Mouse (Mus musculus) CH12.LX (cell line): ENCODE data around the gene Grcc10. TPM values are rescaled to one million over a fixed set of nuclear protein-coding genes. Genes with fewer than 3 reads are reported as not detected.

Source experiments
- DNase-seq: peaks from one replicate; pipeline ENCODE4 v3.0.0-alpha.2; 2013; ENCODE audit errors: extremely low read depth
- H3K27ac ChIP-seq: 2 replicates; pipeline ENCODE4 v1.5.1; 2012; ENCODE audit warnings: low read depth, mild to moderate bottlenecking, control low read depth, moderate library complexity; ENCODE audit not compliant: insufficient read depth
- H3K27me3 ChIP-seq: replicated peaks from 2 replicates; pipeline ENCODE3; 2012; ENCODE audit warnings: inconsistent platforms
- H3K36me3 ChIP-seq, 2 experiments: replicated peaks in 1 of 2; 2 replicates each; pipeline versions ENCODE3 to v1.6.1; 2012; ENCODE audit warnings: inconsistent platforms in 1 of 2, low read length in 1 of 2, mild to moderate bottlenecking in 1 of 2, mixed read lengths in 1 of 2, moderate library complexity in 1 of 2; ENCODE audit not compliant: control insufficient read depth in 1 of 2, insufficient read depth in 1 of 2
- H3K4me1 ChIP-seq, 2 experiments: 2 replicates each; pipeline ENCODE4 v1.6.1; 2012; ENCODE audit warnings: inconsistent platforms in 1 of 2, moderate library complexity in 1 of 2; ENCODE audit not compliant: insufficient read depth in 2 of 2, control insufficient read depth in 1 of 2
- H3K4me2 ChIP-seq: 2 replicates; pipeline ENCODE4 v1.6.1; 2012; ENCODE audit warnings: low read depth, mild to moderate bottlenecking, control low read depth; ENCODE audit not compliant: poor library complexity, insufficient read depth, severe bottlenecking
- H3K4me3 ChIP-seq, 3 experiments: fragments of 150-350 bp in 1 of 3; sonication (generic) in 1 of 3; replicated peaks in 1 of 3; 2 replicates each; pipeline versions ENCODE3 to v1.5.1; 2011 to 2012; ENCODE audit warnings: low read depth in 2 of 3, low read length in 2 of 3, mild to moderate bottlenecking in 2 of 3, moderate library complexity in 2 of 3, control low read depth in 1 of 3, improper control_type of control experiment in 1 of 3, inconsistent platforms in 1 of 3, mixed read lengths in 1 of 3; ENCODE audit not compliant: poor library complexity in 1 of 3
- H3K79me2 ChIP-seq: replicated peaks from 2 replicates; pipeline ENCODE4 v1.6.1; 2012; ENCODE audit warnings: mild to moderate bottlenecking, moderate library complexity; ENCODE audit not compliant: control insufficient read depth, poor library complexity, insufficient read depth, severe bottlenecking; ENCODE audit errors: extremely low read depth
- H3K9ac ChIP-seq: 2 replicates; pipeline ENCODE4 v1.6.1; 2012; ENCODE audit warnings: low read depth, mild to moderate bottlenecking, control low read depth, moderate library complexity; ENCODE audit not compliant: insufficient read depth
- H3K9me3 ChIP-seq: replicated peaks from 2 replicates; pipeline ENCODE3; 2012; ENCODE audit warnings: low read length, inconsistent platforms, mixed read lengths
- BHLHE40 ChIP-seq: IDR thresholded peaks from 2 replicates; pipeline ENCODE4 v1.6.1; 2011; ENCODE audit warnings: mild to moderate bottlenecking, low read depth, low read length, improper control_type of control experiment
- CHD1 ChIP-seq: IDR thresholded peaks from 2 replicates; pipeline ENCODE4 v1.6.1; 2012; ENCODE audit warnings: low read depth, low read length, improper control_type of control experiment, inconsistent platforms
- CTCF ChIP-seq, 2 experiments: IDR thresholded peaks in 1 of 2; conservative IDR thresholded peaks in 1 of 2; 2 replicates each; pipeline ENCODE4 v1.5.1; 2011 to 2012; ENCODE audit warnings: low read depth in 2 of 2, low read length in 2 of 2, improper control_type of control experiment in 1 of 2, inconsistent platforms in 1 of 2, mild to moderate bottlenecking in 1 of 2, moderate library complexity in 1 of 2
- E2F4 ChIP-seq: IDR thresholded peaks from 2 replicates; pipeline ENCODE4 v1.6.1; 2011; ENCODE audit warnings: low read depth, low read length, improper control_type of control experiment; ENCODE audit not compliant: insufficient replicate concordance
- ETS1 ChIP-seq: conservative IDR thresholded peaks from 2 replicates; pipeline ENCODE4 v1.6.1; 2012; ENCODE audit warnings: low read depth, mild to moderate bottlenecking, inconsistent platforms, low read length, improper control_type of control experiment, moderate library complexity
- GABPA ChIP-seq: IDR thresholded peaks from 2 replicates; pipeline ENCODE4 v1.6.1; 2012; ENCODE audit warnings: low read depth, low read length, improper control_type of control experiment, inconsistent platforms; ENCODE audit not compliant: insufficient replicate concordance
- HCFC1 ChIP-seq: IDR thresholded peaks from 2 replicates; pipeline ENCODE4 v1.6.1; 2012; ENCODE audit warnings: low read depth, mild to moderate bottlenecking, inconsistent platforms, low read length, improper control_type of control experiment
- JUND ChIP-seq: conservative IDR thresholded peaks from 2 replicates; pipeline ENCODE4 v1.6.1; 2011; ENCODE audit warnings: low read depth, low read length, improper control_type of control experiment
- MXI1 ChIP-seq: IDR thresholded peaks from 2 replicates; pipeline ENCODE4 v1.6.1; 2011; ENCODE audit warnings: mild to moderate bottlenecking, low read depth, low read length, improper control_type of control experiment
- NELFE ChIP-seq: IDR thresholded peaks from 2 replicates; pipeline ENCODE4 v1.6.1; 2011; ENCODE audit warnings: low read depth, low read length, improper control_type of control experiment
- RAD21 ChIP-seq: IDR thresholded peaks from 2 replicates; pipeline ENCODE4 v1.6.1; 2011; ENCODE audit warnings: low read depth, mild to moderate bottlenecking, low read length, improper control_type of control experiment, moderate library complexity
- SMC3 ChIP-seq: IDR thresholded peaks from 2 replicates; pipeline ENCODE4 v1.6.1; 2011; ENCODE audit warnings: low read depth, low read length, improper control_type of control experiment
- TCF12 ChIP-seq: IDR thresholded peaks from 2 replicates; pipeline ENCODE4 v1.6.1; 2014; ENCODE audit warnings: low read depth, mild to moderate bottlenecking, inconsistent platforms, low read length, improper control_type of control experiment
- UBTF ChIP-seq: IDR thresholded peaks from 2 replicates; pipeline ENCODE4 v1.6.1; 2012; ENCODE audit warnings: low read depth, mild to moderate bottlenecking, inconsistent platforms, low read length, improper control_type of control experiment, moderate library complexity
- USF2 ChIP-seq: conservative IDR thresholded peaks from 2 replicates; pipeline ENCODE4 v1.6.1; 2011; ENCODE audit warnings: low read depth, low read length, improper control_type of control experiment
- ZMIZ1 ChIP-seq: IDR thresholded peaks from 2 replicates; pipeline ENCODE4 v1.6.1; 2012; ENCODE audit warnings: low read depth, mild to moderate bottlenecking, inconsistent platforms, low read length, improper control_type of control experiment
- ZNF384 ChIP-seq: IDR thresholded peaks from 2 replicates; pipeline ENCODE4 v1.6.1; 2012; ENCODE audit warnings: low read depth, low read length, improper control_type of control experiment, inconsistent platforms
- dilution Hi-C: fragments of 300-500 bp; cut with MboI; formaldehyde crosslinking; loops from 2 replicates; pipeline ENCODE4 v1.14.3; 2020; ENCODE audit warnings: low sequenced_read_pairs; ENCODE audit not compliant: extremely low pct_unique_long_range_greater_than_20kb, extremely low pct_ligation_motif_present
- in situ Hi-C: fragments of 300-500 bp; cut with MboI; formaldehyde crosslinking; loops from 3 replicates; pipeline ENCODE4 v1.14.3; 2019; ENCODE audit warnings: low sequenced_read_pairs, low pct_ligation_motif_present, low pct_unique_long_range_greater_than_20kb, mixed read lengths
- polyA plus RNA-seq: library from polyadenylated mRNA; unstranded; fragments of >175 nt; gene quantifications from 2 replicates; pipeline ENCODE4 v1.2.1, GENCODE M21; 2012; ENCODE audit warnings: low read depth; ENCODE audit not compliant: insufficient read length
- total RNA-seq, 2 experiments: library from RNA; depleted of rRNA; stranded (reverse); fragments of 300-350 nt in 1 of 2; fragments of >200 nt in 1 of 2; gene quantifications; 2 replicates each; pipeline ENCODE4 v1.2.3; 2012 to 2014

The Grcc10 gene
- total and polyA plus RNA-seq, 3 experiments = 64.3 to 197 (median 88.4) TPM

GRCm38 (mm10) chr6:124702784-124703103 lies 38.4 kb downstream of the Grcc10 start:
- peaks cover 74 to 89% of the 10 kb centered on the region in 2 experiments for H3K36me3 ChIP-seq
- H3K9ac ChIP-seq = no peak overlapping the region
- no peaks in the 10 kb centered on the region for H3K27me3 ChIP-seq
- no peak overlapping the region for H3K4me2 ChIP-seq
- in situ Hi-C loops = no loop called here
- no peak overlapping the region for H3K4me3 ChIP-seq
- DNase-seq = peak; percentile 80
- no peaks in the 10 kb centered on the region for H3K9me3 ChIP-seq
- peaks cover 28 to 67% of the 10 kb centered on the region in 2 experiments for H3K4me1 ChIP-seq
- H3K79me2 ChIP-seq = peaks cover 31% of the 10 kb centered on the region
- dilution Hi-C loops = no loop called here
- no peak overlapping the region for H3K27ac ChIP-seq
- TF ChIP-seq NELFE (no peak), RAD21 (peak; percentile 58), UBTF (no peak), ZMIZ1 (no peak), MXI1 (no peak), CTCF (conservative IDR thresholded peaks at IDR 0.05 in 1 of 2, IDR thresholded peaks at IDR 0.05 in 1 of 2; ENCODE audit: low read depth in 2 of 2, low read length in 2 of 2) (peak; percentile 72 to 87), USF2 (no peak), ETS1 (no peak), SMC3 (peak; percentile 87), ZNF384 (no peak)
- TF ChIP-seq, all 38 proteins: peak for 3

GRCm38 (mm10) chr6:124702102-124702783 lies 38.9 kb downstream of the Grcc10 start:
- dilution Hi-C loops (no loop called here), in situ Hi-C loops (no loop called here)
- Histone ChIP-seq H3K79me2 (peaks cover 26% of the 10 kb centered on the region), H3K27ac (no peak overlapping the region), H3K9ac (no peak overlapping the region), H3K4me3 (no peak overlapping the region), H3K9me3 (no peaks in the 10 kb centered on the region), H3K27me3 (no peaks in the 10 kb centered on the region), H3K4me2 (no peak overlapping the region), H3K4me1 (peaks cover 26 to 67% of the 10 kb centered on the region in 2 experiments), H3K36me3 (peaks cover 69 to 85% of the 10 kb centered on the region in 2 experiments)
- TF ChIP-seq E2F4 = no peak
- no peak for TF ChIP-seq JUND
- no peak for TF ChIP-seq GABPA
- no peak for TF ChIP-seq CHD1
- TF ChIP-seq BHLHE40 = no peak
- TF ChIP-seq HCFC1 = no peak
- TF ChIP-seq TCF12 = no peak
- DNase-seq = no peak
